Mouse (Mus musculus) ES-E14 (cell line): ENCODE results near the gene Synj1. TPM values are rescaled to one million over a fixed set of nuclear protein-coding genes. Genes with fewer than 3 reads are reported as not detected.

Experiments used
- DNase-seq: peaks from one replicate; pipeline ENCODE4 v3.0.0-alpha.2; 2013; ENCODE audit warnings: low read depth, low spot score
- H3K27ac ChIP-seq: 2 replicates; pipeline ENCODE4 v1.5.1; 2012; ENCODE audit warnings: low read depth, mild to moderate bottlenecking, low read length, moderate library complexity, mixed read lengths; ENCODE audit not compliant: poor library complexity, insufficient read depth, severe bottlenecking
- H3K36me3 ChIP-seq: 2 replicates; pipeline ENCODE4 v1.6.1; 2012; ENCODE audit warnings: mild to moderate bottlenecking, low read length, moderate library complexity, mixed read lengths; ENCODE audit not compliant: control insufficient read depth, poor library complexity, insufficient read depth, severe bottlenecking
- H3K4me1 ChIP-seq, 2 experiments: fragments of 150-350 bp in 1 of 2; sonication (generic) in 1 of 2; 2 replicates each; pipeline ENCODE4 v1.6.1; 2012; ENCODE audit warnings: low read length in 2 of 2, mild to moderate bottlenecking in 1 of 2, mixed read lengths in 1 of 2; ENCODE audit not compliant: control insufficient read depth in 2 of 2, insufficient read depth in 2 of 2, poor library complexity in 1 of 2
- H3K4me3 ChIP-seq, 2 experiments: fragments of 150-350 bp in 1 of 2; sonication (generic) in 1 of 2; 2 replicates each; pipeline ENCODE4 v1.5.1; 2012; ENCODE audit warnings: low read length in 2 of 2, low read depth in 1 of 2, mild to moderate bottlenecking in 1 of 2, mixed read lengths in 1 of 2; ENCODE audit not compliant: insufficient read depth in 1 of 2, poor library complexity in 1 of 2, severe bottlenecking in 1 of 2
- H3K9ac ChIP-seq: 2 replicates; pipeline ENCODE4 v1.6.1; 2012; ENCODE audit warnings: low read depth, mild to moderate bottlenecking, low read length, mixed read lengths; ENCODE audit not compliant: poor library complexity, insufficient read depth, severe bottlenecking
- H3K9me3 ChIP-seq: fragments of 150-350 bp; sonication (generic); 2 replicates; pipeline ENCODE4 v1.6.1; 2012; ENCODE audit warnings: low read depth, mild to moderate bottlenecking, low read length; ENCODE audit not compliant: control insufficient read depth, insufficient read depth
- CHD2 ChIP-seq: IDR thresholded peaks from 2 replicates; pipeline ENCODE4 v1.6.1; 2014; ENCODE audit warnings: mild to moderate bottlenecking, low read depth, low read length, inconsistent platforms
- HCFC1 ChIP-seq: IDR thresholded peaks from 2 replicates; pipeline ENCODE4 v1.6.1; 2012; ENCODE audit warnings: low read length, inconsistent platforms, borderline replicate concordance; ENCODE audit not compliant: insufficient read depth
- MAFK ChIP-seq: IDR thresholded peaks from 2 replicates; pipeline ENCODE4 v1.6.1; 2014; ENCODE audit warnings: mild to moderate bottlenecking, low read depth, low read length, inconsistent platforms; ENCODE audit not compliant: insufficient read depth
- ZC3H11A ChIP-seq: IDR thresholded peaks from 2 replicates; pipeline ENCODE4 v1.6.1; 2012; ENCODE audit warnings: low read depth, mild to moderate bottlenecking, inconsistent platforms, low read length, borderline replicate concordance
- ZNF384 ChIP-seq: IDR thresholded peaks from 2 replicates; pipeline ENCODE4 v1.6.1; 2012; ENCODE audit warnings: low read depth, low read length, inconsistent platforms
- in situ Hi-C, 2 experiments: fragments of 600-800 bp; cut with MboI; formaldehyde crosslinking; loops; one replicate each; pipeline ENCODE4 v1.15.1; 2025; ENCODE audit warnings: low sequenced_read_pairs in 2 of 2, inconsistent platforms in 1 of 2; ENCODE audit not compliant: unreplicated experiment in 2 of 2
- total RNA-seq: library from RNA; depleted of rRNA; stranded (reverse); fragments of 300-350 nt; gene quantifications from 2 replicates; pipeline ENCODE4 v1.2.3, GENCODE M21; 2012

The Synj1 gene
- total RNA-seq, 1 experiment = 8.9 TPM

GRCm38 (mm10) chr16:91009942-91010529, 1.1 kb downstream of the Synj1 start:
- Histone ChIP-seq H3K9me3 (no peaks in the 10 kb centered on the region), H3K4me3 (peak overlapping the region; percentile 79 to 91), H3K36me3 (peaks cover 3% of the 10 kb centered on the region), H3K4me1 (no peaks in the 10 kb centered on the region), H3K9ac (peak overlapping the region; percentile 78), H3K27ac (no peak overlapping the region)
- in situ Hi-C loops = no loop called here
- no peak for DNase-seq
- no peak for TF ChIP-seq HCFC1
- 0 out of 2 replicates have a peak, but pooled peaks have one; percentile 48 for TF ChIP-seq ZNF384
- TF ChIP-seq MAFK = no peak
- TF ChIP-seq ZC3H11A = no peak
- TF ChIP-seq CHD2 = no peak

DNA sequence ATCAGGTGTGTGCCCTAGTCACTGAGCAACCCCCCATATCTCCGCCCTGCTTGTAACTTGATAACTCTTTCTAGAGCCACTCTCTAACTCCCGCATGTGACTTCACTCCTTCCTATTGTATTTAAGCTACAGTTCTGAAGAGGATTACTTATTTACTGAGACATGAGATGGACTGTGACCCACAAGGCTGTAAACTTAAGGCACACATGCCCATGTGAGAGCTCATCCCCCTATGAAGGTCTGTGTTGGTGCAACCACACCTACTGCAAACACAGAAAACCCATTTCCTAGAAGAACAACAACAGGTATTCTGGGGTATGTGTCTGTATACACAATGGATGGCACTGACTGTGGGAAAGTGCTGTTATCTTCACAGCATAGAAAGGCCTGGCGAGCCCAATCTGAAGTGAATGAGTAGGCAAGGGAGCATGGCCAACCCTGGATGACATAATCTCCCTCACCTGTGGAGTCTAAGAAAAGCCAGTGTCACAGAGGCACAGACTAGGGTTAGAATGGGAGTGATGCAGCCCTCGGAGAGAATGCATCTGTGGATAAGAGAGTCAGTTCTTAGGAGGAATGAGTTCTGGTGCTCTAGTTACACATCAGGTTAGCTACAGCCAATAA, 6.1 kb downstream of the Synj1 start:
- Histone ChIP-seq H3K27ac (no peak overlapping the region), H3K4me1 (no peaks in the 10 kb centered on the region), H3K9ac (no peak overlapping the region), H3K9me3 (no peaks in the 10 kb centered on the region), H3K4me3 (no peak overlapping the region), H3K36me3 (no peaks in the 10 kb centered on the region)
- TF ChIP-seq CHD2 (no peak), MAFK (no peak), ZNF384 (no peak), ZC3H11A (no peak), HCFC1 (no peak)
- in situ Hi-C loops = no loop called here
- no peak for DNase-seq

GRCm38 (mm10) chr16:91001098-91001497, 10.0 kb downstream of the Synj1 start:
- Histone ChIP-seq H3K36me3 (no peaks in the 10 kb centered on the region), H3K4me3 (no peak overlapping the region), H3K4me1 (no peaks in the 10 kb centered on the region), H3K9me3 (no peaks in the 10 kb centered on the region), H3K27ac (no peak overlapping the region), H3K9ac (no peak overlapping the region)
- in situ Hi-C loops = no loop called here
- TF ChIP-seq ZC3H11A (no peak), ZNF384 (no peak), HCFC1 (no peak), MAFK (no peak), CHD2 (no peak)
- DNase-seq = no peak

DNA sequence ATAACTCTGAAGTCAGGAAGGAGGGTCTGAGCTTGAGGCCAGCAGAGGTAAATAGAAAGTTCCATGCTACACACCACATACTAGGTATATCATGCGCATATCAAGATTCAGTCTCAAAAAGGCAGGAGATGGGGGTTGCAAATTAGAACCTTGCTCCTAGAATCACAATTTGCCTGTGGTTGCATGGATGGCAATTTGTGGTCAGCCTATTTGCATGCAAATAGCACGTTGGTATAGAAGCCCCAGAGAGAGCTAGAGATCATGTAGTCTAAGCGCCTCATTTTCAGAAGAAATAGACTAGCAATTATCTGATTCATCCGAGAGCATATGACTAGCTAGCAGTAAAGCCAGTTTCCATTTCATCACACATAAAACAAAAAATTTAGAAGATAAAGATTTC, 11.3 kb downstream of the Synj1 start:
- TF ChIP-seq CHD2 = no peak
- TF ChIP-seq ZNF384 = no peak
- no peak for TF ChIP-seq ZC3H11A
- no peak for TF ChIP-seq MAFK
- no peak for TF ChIP-seq HCFC1
- Histone ChIP-seq H3K9me3 (no peaks in the 10 kb centered on the region), H3K36me3 (no peaks in the 10 kb centered on the region), H3K9ac (no peak overlapping the region), H3K4me1 (no peaks in the 10 kb centered on the region), H3K4me3 (no peak overlapping the region), H3K27ac (no peak overlapping the region)
- in situ Hi-C loops = no loop called here
- DNase-seq = no peak

- DNase-seq = no peak
Observed at GRCm38 (mm10) chr16:90997822-90998221, 13.3 kb downstream of the Synj1 start.

More at GRCm38 (mm10) chr16:90997822-90998221, 13.3 kb downstream of the Synj1 start:
- TF ChIP-seq HCFC1 (no peak), ZC3H11A (no peak), CHD2 (no peak), ZNF384 (no peak), MAFK (no peak)
- Histone ChIP-seq H3K9me3 (no peaks in the 10 kb centered on the region), H3K9ac (no peak overlapping the region), H3K4me3 (no peak overlapping the region), H3K27ac (no peak overlapping the region), H3K4me1 (no peaks in the 10 kb centered on the region), H3K36me3 (no peaks in the 10 kb centered on the region)
- in situ Hi-C loops = no loop called here
